8 mouse cellular contexts compared by ENCODE assay signal in genomic region chr2:93035631-93036030, GRCm38 (mm10). TPM values are rescaled to one million over a fixed set of nuclear protein-coding genes. Genes with fewer than 3 reads are reported as not detected.
DNase-seq lines count a peak whose midpoint lies in the region; ATAC-seq lines count a peak whose summit lies in the region.

No protein-coding gene starts in this region.

- no peak overlapping the region for H3K9ac ChIP-seq in forebrain, embryonic 15.5 days (replicated peaks)
- H3K9ac ChIP-seq in intestine, embryonic 14.5 days (ENCODE audit: low read length) = no peak overlapping the region
- H3K9ac ChIP-seq in liver, embryonic 16.5 days (ENCODE audit: low read depth, low read length) = no peak overlapping the region

- H3K27me3 ChIP-seq in forebrain, embryonic 10.5 days (ENCODE audit: poor library complexity, severe bottlenecking) = no peaks in the 10 kb centered on the region
- H3K27me3 ChIP-seq in forebrain, embryonic 15.5 days = no peaks in the 10 kb centered on the region
- H3K27me3 ChIP-seq in embryonic facial prominence, embryonic 10.5 days (replicated peaks; ENCODE audit: low read depth, poor library complexity, severe bottlenecking) = no peaks in the 10 kb centered on the region
- H3K27me3 ChIP-seq in intestine, embryonic 14.5 days (replicated peaks; ENCODE audit: control insufficient read depth, insufficient read depth, low read length) = no peaks in the 10 kb centered on the region
- H3K27me3 ChIP-seq in liver, embryonic 16.5 days (ENCODE audit: control insufficient read depth, insufficient read depth, low read depth, low read length) = no peaks in the 10 kb centered on the region

- no peak for ATAC-seq in forebrain, embryonic 15.5 days (replicated peaks)
- ATAC-seq in intestine, embryonic 14.5 days (replicated peaks; ENCODE audit: low FRiP score, low TSS enrichment, low read depth) = peak; percentile 67
- 0 out of 2 replicates have a peak, but pooled peaks have one; percentile 24 for ATAC-seq in liver, embryonic 16.5 days (ENCODE audit: low read depth)

- 22% methylated on average over 7 of the region's 7 CpGs for WGBS in forebrain, embryonic 10.5 days
- 20% methylated on average over 7 of the region's 7 CpGs for WGBS in forebrain, embryonic 15.5 days
- 30% methylated on average over 7 of the region's 7 CpGs for WGBS in embryonic facial prominence, embryonic 10.5 days
- WGBS in intestine, embryonic 14.5 days = 15% methylated on average over 7 of the region's 7 CpGs
- WGBS in liver, embryonic 16.5 days (ENCODE audit: insufficient replicate concordance) = 38% methylated on average over 7 of the region's 7 CpGs

- no peak overlapping the region for H3K4me3 ChIP-seq in forebrain, embryonic 10.5 days
- no peak overlapping the region for H3K4me3 ChIP-seq in forebrain, embryonic 15.5 days
- peak overlapping the region; percentile 11; the same call in 1 of the 2 replicates for H3K4me3 ChIP-seq in embryonic facial prominence, embryonic 10.5 days
- no peak overlapping the region for H3K4me3 ChIP-seq in intestine, embryonic 14.5 days (ENCODE audit: low read depth, low read length)
- no peak overlapping the region for H3K4me3 ChIP-seq in liver, embryonic 16.5 days (ENCODE audit: low read depth, low read length)

- peak overlapping the region; percentile 71 for H3K27ac ChIP-seq in forebrain, embryonic 10.5 days
- H3K27ac ChIP-seq in forebrain, embryonic 15.5 days (replicated peaks) = no peak overlapping the region
- peak overlapping the region; percentile 75 for H3K27ac ChIP-seq in embryonic facial prominence, embryonic 10.5 days (replicated peaks)
- 0 out of 2 replicates have a peak overlapping the region, but pooled peaks have one; percentile 36 for H3K27ac ChIP-seq in intestine, embryonic 14.5 days (ENCODE audit: low read depth)
- no peak overlapping the region for H3K27ac ChIP-seq in liver, embryonic 16.5 days (ENCODE audit: low read length)

- no peaks in the 10 kb centered on the region for H3K9me3 ChIP-seq in forebrain, embryonic 10.5 days
- H3K9me3 ChIP-seq in forebrain, embryonic 15.5 days = no peaks in the 10 kb centered on the region
- no peaks in the 10 kb centered on the region for H3K9me3 ChIP-seq in embryonic facial prominence, embryonic 10.5 days
- no peaks in the 10 kb centered on the region for H3K9me3 ChIP-seq in intestine, embryonic 14.5 days (ENCODE audit: control insufficient read depth, low read length)
- H3K9me3 ChIP-seq in liver, embryonic 16.5 days (replicated peaks; ENCODE audit: control insufficient read depth, low read length) = no peaks in the 10 kb centered on the region

- H3K36me3 ChIP-seq in forebrain, embryonic 10.5 days (replicated peaks) = 0 out of 2 replicates have a peak, but pooled peaks cover 2% of the 10 kb centered on the region
- H3K36me3 ChIP-seq in forebrain, embryonic 15.5 days = no peaks in the 10 kb centered on the region
- no peaks in the 10 kb centered on the region for H3K36me3 ChIP-seq in embryonic facial prominence, embryonic 10.5 days (replicated peaks)
- no peaks in the 10 kb centered on the region for H3K36me3 ChIP-seq in intestine, embryonic 14.5 days (ENCODE audit: control insufficient read depth, insufficient read depth, low read length)
- H3K36me3 ChIP-seq in liver, embryonic 16.5 days (ENCODE audit: control insufficient read depth, insufficient read depth) = no peaks in the 10 kb centered on the region

- DNase-seq in forebrain, embryonic 10.5 days (ENCODE audit: extremely low spot score, low spot score) = no peak
- peak; percentile 40 for DNase-seq in embryonic facial prominence, embryonic 10.5 days (ENCODE audit: low spot score)
- no peak for DNase-seq in intestine, embryonic 14.5 days (ENCODE audit: low spot score)
- DNase-seq in layer of hippocampus, adult 11-12 months (ENCODE audit: low spot score) = no peak
- DNase-seq in layer of hippocampus, postnatal 25 days (ENCODE audit: extremely low spot score in 1 of 2, low spot score in 1 of 2) = no peak
- no peak for DNase-seq in frontal cortex, postnatal 10 days (ENCODE audit: low spot score in 2 of 2)

- H3K4me1 ChIP-seq in forebrain, embryonic 10.5 days = peaks cover 65% of the 10 kb centered on the region
- H3K4me1 ChIP-seq in forebrain, embryonic 15.5 days = peaks cover 35% of the 10 kb centered on the region
- H3K4me1 ChIP-seq in embryonic facial prominence, embryonic 10.5 days = peaks cover 69% of the 10 kb centered on the region
- peaks cover 35% of the 10 kb centered on the region for H3K4me1 ChIP-seq in intestine, embryonic 14.5 days (replicated peaks; ENCODE audit: control insufficient read depth, insufficient read depth, low read length)
- H3K4me1 ChIP-seq in liver, embryonic 16.5 days (ENCODE audit: control insufficient read depth, low read depth, low read length) = peaks cover 3% of the 10 kb centered on the region

- H3K4me2 ChIP-seq in forebrain, embryonic 15.5 days (replicated peaks) = no peak overlapping the region
- H3K4me2 ChIP-seq in intestine, embryonic 14.5 days (ENCODE audit: low read length) = peak overlapping the region; percentile 18; the same call in 1 of the 2 replicates
- no peak overlapping the region for H3K4me2 ChIP-seq in liver, embryonic 16.5 days (ENCODE audit: low read depth, low read length)

RNA-seq across cellular contexts. Expression of gene Prdm11, which starts 10.3 kb away (rescaled TPM):
- polyA plus RNA-seq in forebrain, embryonic 10.5 days (2016; fragmentation: Nextera tagmentation; extraction: Ambion mirVana) = 1.7 and 2.0 TPM in 2 replicates
- 2.6 TPM in 2 replicates for polyA plus RNA-seq in forebrain, embryonic 15.5 days (2015; fragmentation: Nextera tagmentation; extraction: Ambion mirVana)
- 2.9 and 3.5 TPM in 2 replicates for polyA plus RNA-seq in embryonic facial prominence, embryonic 10.5 days (2016; fragmentation: Nextera tagmentation; extraction: Ambion mirVana)
- polyA plus RNA-seq in intestine, embryonic 14.5 days (2014; fragmentation: Nextera tagmentation; extraction: Ambion mirVana) = 5.1 and 5.5 TPM in 2 replicates
- polyA plus RNA-seq in liver, embryonic 16.5 days (2015; fragmentation: Nextera tagmentation; extraction: Ambion mirVana) = 1.2 and 1.7 TPM in 2 replicates
- total RNA-seq in layer of hippocampus, postnatal 25 days (2021) = 10 to 100 TPM; 24.1 to 25.8 TPM

Comparison
In these comparisons a context has a peak if more than half of its experiments do, and no peak if none do; other contexts are left out.
1. H3K27ac ChIP-seq: peak in forebrain, embryonic 10.5 days (single experiment), embryonic facial prominence, embryonic 10.5 days (single experiment) and intestine, embryonic 14.5 days (single experiment); none in forebrain, embryonic 15.5 days (single experiment) and liver, embryonic 16.5 days (single experiment).